Mouse (Mus musculus) lung, postnatal 0 days (tissue): ENCODE measurements around the gene Pold3. TPM values are rescaled to one million over a fixed set of nuclear protein-coding genes. Genes with fewer than 3 reads are reported as not detected.

Source experiments
- ATAC-seq: fragments of 200-750 bp; cut with Nextera tagmentation; 2 replicates; pipeline ENCODE4 v1.8.0; 2017; ENCODE audit warnings: moderate library complexity
- DNase-seq: peaks from one replicate; pipeline ENCODE4 v3.0.0-alpha.2; 2016; ENCODE audit warnings: low spot score
- H3K27ac ChIP-seq: fragments of 300-500 bp; sonication (generic); 2 replicates; pipeline ENCODE4 v1.5.1; 2014; ENCODE audit warnings: antibody characterized with exemption, mild to moderate bottlenecking, low read length, mixed read lengths
- H3K27me3 ChIP-seq: fragments of 300-500 bp; sonication (generic); replicated peaks from 2 replicates; pipeline ENCODE4 v1.6.1; 2014; ENCODE audit warnings: low read length, mixed read lengths; ENCODE audit not compliant: insufficient read depth
- H3K36me3 ChIP-seq: fragments of 300-500 bp; sonication (generic); 2 replicates; pipeline ENCODE4 v1.6.1; 2014; ENCODE audit warnings: low read length, mixed read lengths; ENCODE audit not compliant: insufficient read depth
- H3K4me1 ChIP-seq: fragments of 300-500 bp; sonication (generic); 2 replicates; pipeline ENCODE4 v1.6.1; 2014; ENCODE audit warnings: antibody characterized with exemption, low read depth, low read length, mixed read lengths; ENCODE audit not compliant: insufficient read depth
- H3K4me2 ChIP-seq: fragments of 300-500 bp; sonication (generic); replicated peaks from 2 replicates; pipeline ENCODE4 v1.6.1; 2014; ENCODE audit warnings: low read depth, mild to moderate bottlenecking, low read length, moderate library complexity, mixed read lengths
- H3K4me3 ChIP-seq: fragments of 300-500 bp; sonication (generic); 2 replicates; pipeline ENCODE4 v1.5.1; 2014; ENCODE audit warnings: low read depth, low read length
- H3K9ac ChIP-seq: fragments of 300-500 bp; sonication (generic); replicated peaks from 2 replicates; pipeline ENCODE4 v1.6.1; 2014; ENCODE audit warnings: low read depth, mild to moderate bottlenecking
- H3K9me3 ChIP-seq: fragments of 300-500 bp; sonication (generic); 2 replicates; pipeline ENCODE4 v1.6.1; 2016; ENCODE audit warnings: low read length, mixed read lengths
- CTCF ChIP-seq: IDR thresholded peaks from 2 replicates; pipeline ENCODE4 v1.5.1; 2016; ENCODE audit warnings: antibody characterized with exemption, mild to moderate bottlenecking
- EP300 ChIP-seq: IDR thresholded peaks from 2 replicates; pipeline ENCODE4 v1.6.1; 2016; ENCODE audit warnings: antibody characterized with exemption, mild to moderate bottlenecking, control low read depth
- WGBS: fragments of 180-500 bp; shearing (Covaris S2); extraction: QIAGEN DNeasy Blood & Tissue Kit; methylation state at CpG from one replicate; pipeline ENCODE4 v1.1.7; 2014; 5-methylcytosine and 5-hydroxymethylcytosine counted together
- polyA plus RNA-seq: library from polyadenylated mRNA; unstranded; fragments of >200 nt; fragmentation: Nextera tagmentation; extraction: Ambion mirVana; gene quantifications from 2 replicates; pipeline ENCODE4 v1.2.1, GENCODE M21; 2015

The Pold3 gene
- polyA plus RNA-seq, 1 experiment from 2014 or later = 18.2 TPM

GRCm38 (mm10) chr7:100132379-100132778 lies 11.0 kb upstream of the Pold3 start:
- no peaks in the 10 kb centered on the region for H3K9me3 ChIP-seq
- TF ChIP-seq EP300 (no peak), CTCF (no peak)
- H3K4me1 ChIP-seq = no peaks in the 10 kb centered on the region
- no peaks in the 10 kb centered on the region for H3K36me3 ChIP-seq
- no peak for ATAC-seq
- no peak overlapping the region for H3K4me3 ChIP-seq
- no peak overlapping the region for H3K9ac ChIP-seq
- WGBS = 80% methylated on average over 1 of the region's 1 CpGs
- no peak for DNase-seq
- H3K4me2 ChIP-seq = no peak overlapping the region
- H3K27ac ChIP-seq = no peak overlapping the region
- no peaks in the 10 kb centered on the region for H3K27me3 ChIP-seq

- Histone ChIP-seq H3K27ac (no peak overlapping the region), H3K4me3 (no peak overlapping the region), H3K9ac (no peak overlapping the region), H3K36me3 (no peaks in the 10 kb centered on the region), H3K4me1 (no peaks in the 10 kb centered on the region), H3K27me3 (no peaks in the 10 kb centered on the region), H3K4me2 (no peak overlapping the region), H3K9me3 (no peaks in the 10 kb centered on the region)
- ATAC-seq (no peak), DNase-seq (no peak)
- 37% methylated on average over 6 of the region's 6 CpGs for WGBS
- TF ChIP-seq EP300 = no peak
- no peak for TF ChIP-seq CTCF
These were observed 9.2 kb upstream of the Pold3 start for GRCm38 (mm10) chr7:100130592-100130991.

GRCm38 (mm10) chr7:100128262-100129041 lies 7.1 kb upstream of the Pold3 start:
- DNase-seq = peak; percentile 18
- Histone ChIP-seq H3K27ac (no peak overlapping the region), H3K9ac (no peak overlapping the region), H3K9me3 (no peaks in the 10 kb centered on the region), H3K4me1 (no peaks in the 10 kb centered on the region), H3K4me3 (no peak overlapping the region), H3K36me3 (no peaks in the 10 kb centered on the region), H3K4me2 (no peak overlapping the region), H3K27me3 (no peaks in the 10 kb centered on the region)
- TF ChIP-seq CTCF = no peak
- no peak for TF ChIP-seq EP300
- no peak for ATAC-seq
- 65% methylated on average over 7 of the region's 7 CpGs for WGBS

GRCm38 (mm10) chr7:100126514-100126913 lies 5.1 kb upstream of the Pold3 start:
- ATAC-seq (no peak), DNase-seq (no peak)
- no peak overlapping the region for H3K4me3 ChIP-seq
- no peak overlapping the region for H3K9ac ChIP-seq
- no peak overlapping the region for H3K27ac ChIP-seq
- no peaks in the 10 kb centered on the region for H3K27me3 ChIP-seq
- no peaks in the 10 kb centered on the region for H3K36me3 ChIP-seq
- WGBS = 63% methylated on average over 7 of the region's 7 CpGs
- H3K4me1 ChIP-seq = 0 out of 2 replicates have a peak, but pooled peaks cover 4% of the 10 kb centered on the region
- no peak overlapping the region for H3K4me2 ChIP-seq
- H3K9me3 ChIP-seq = no peaks in the 10 kb centered on the region
- TF ChIP-seq CTCF (no peak), EP300 (no peak)

GRCm38 (mm10) chr7:100125166-100125565 lies 3.8 kb upstream of the Pold3 start:
- no peak for ATAC-seq
- H3K9me3 ChIP-seq = no peaks in the 10 kb centered on the region
- H3K9ac ChIP-seq = no peak overlapping the region
- H3K4me3 ChIP-seq = no peak overlapping the region
- H3K36me3 ChIP-seq = no peaks in the 10 kb centered on the region
- TF ChIP-seq CTCF (no peak), EP300 (no peak)
- H3K4me1 ChIP-seq = peaks cover 4% of the 10 kb centered on the region; the same call in 1 of the 2 replicates
- no peak overlapping the region for H3K4me2 ChIP-seq
- no peak overlapping the region for H3K27ac ChIP-seq
- no peaks in the 10 kb centered on the region for H3K27me3 ChIP-seq
- 66% methylated on average over 4 of the region's 4 CpGs for WGBS
- no peak for DNase-seq

- Histone ChIP-seq H3K27ac (no peak overlapping the region), H3K9me3 (no peaks in the 10 kb centered on the region), H3K36me3 (no peaks in the 10 kb centered on the region), H3K4me1 (peaks cover 4% of the 10 kb centered on the region; the same call in 1 of the 2 replicates), H3K9ac (no peak overlapping the region), H3K27me3 (no peaks in the 10 kb centered on the region), H3K4me3 (no peak overlapping the region), H3K4me2 (no peak overlapping the region)
- 81% methylated on average over 2 of the region's 2 CpGs for WGBS
- DNase-seq (peak; percentile 21), ATAC-seq (no peak)
- no peak for TF ChIP-seq EP300
- peak; percentile 74 for TF ChIP-seq CTCF
These were observed 2.8 kb upstream of the Pold3 start for GRCm38 (mm10) chr7:100124211-100124610.
